Mouse (Mus musculus) E14TG2a.4 (cell line): Measurements from ENCODE around the gene Pip5kl1.

ENCODE experiments used
- H3K27me3 ChIP-seq: 2 replicates; pipeline ENCODE4 v1.6.1; 2014; ENCODE audit warnings: low read length, control low read depth; ENCODE audit not compliant: insufficient read depth
- H3K36me3 ChIP-seq: 2 replicates; pipeline ENCODE4 v1.6.1; 2014; ENCODE audit warnings: low read length, control low read depth; ENCODE audit not compliant: insufficient read depth
- H3K4me1 ChIP-seq: replicated peaks from 2 replicates; pipeline ENCODE4 v1.6.1; 2014; ENCODE audit warnings: low read depth, low read length, control low read depth
- H3K4me3 ChIP-seq: replicated peaks from 2 replicates; pipeline ENCODE4 v1.5.1; 2014; ENCODE audit warnings: mild to moderate bottlenecking, low read length
- H3K9me3 ChIP-seq: 2 replicates; pipeline ENCODE4 v1.6.1; 2014; ENCODE audit warnings: low read length, control low read depth
- CTCF ChIP-seq: conservative IDR thresholded peaks from 2 replicates; pipeline ENCODE4 v1.5.1; 2014; ENCODE audit warnings: low read length
- NANOG ChIP-seq: IDR thresholded peaks from 2 replicates; pipeline ENCODE4 v1.6.1; 2014; ENCODE audit warnings: borderline replicate concordance, low read length, mixed read lengths
- POU5F1 ChIP-seq: IDR thresholded peaks from 2 replicates; pipeline ENCODE4 v1.6.1; 2014; ENCODE audit warnings: low read length, borderline replicate concordance

The Pip5kl1 gene

GRCm38 (mm10) chr2:32553592-32554148 is 20.9 kb upstream of the Pip5kl1 start:
- Histone ChIP-seq H3K4me3 (no peak overlapping the region), H3K4me1 (peaks cover 77% of the 10 kb centered on the region), H3K9me3 (no peaks in the 10 kb centered on the region), H3K36me3 (peaks cover 24% of the 10 kb centered on the region), H3K27me3 (no peaks in the 10 kb centered on the region)
- TF ChIP-seq CTCF, result no peak
- TF ChIP-seq NANOG, result no peak
- TF ChIP-seq POU5F1, result no peak

DNA sequence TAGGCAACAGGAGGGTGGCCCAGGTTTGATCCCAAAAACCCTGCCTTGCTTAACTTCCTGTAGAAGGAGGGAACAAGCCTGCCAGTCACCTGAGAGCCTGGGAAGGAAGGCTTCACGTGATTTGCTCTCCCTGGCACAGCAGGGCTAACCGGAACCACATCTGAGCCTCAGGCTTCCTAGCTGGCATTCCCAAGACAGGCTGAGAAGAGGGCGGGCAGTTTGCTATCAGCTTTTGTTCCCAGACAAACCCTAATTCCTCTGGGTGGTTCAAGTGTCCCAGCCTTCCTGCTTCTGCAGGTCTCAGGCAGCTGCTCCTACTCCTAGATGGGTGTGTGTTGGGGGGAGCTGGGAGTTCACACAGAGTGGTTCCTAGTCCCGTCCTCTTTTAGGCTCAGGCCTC is 19.1 kb upstream of the Pip5kl1 start:
- Histone ChIP-seq H3K36me3 (peaks cover 25% of the 10 kb centered on the region), H3K4me1 (peaks cover 83% of the 10 kb centered on the region), H3K27me3 (no peaks in the 10 kb centered on the region), H3K4me3 (peak overlapping the region; percentile 26; the same call in 1 of the 2 replicates), H3K9me3 (no peaks in the 10 kb centered on the region)
- TF ChIP-seq POU5F1 (no peak), CTCF (no peak), NANOG (no peak)

- H3K4me1 ChIP-seq, result peaks cover 80% of the 10 kb centered on the region
- no peaks in the 10 kb centered on the region for H3K9me3 ChIP-seq
- TF ChIP-seq POU5F1, result no peak
- no peak for TF ChIP-seq CTCF
- TF ChIP-seq NANOG, result no peak
- H3K27me3 ChIP-seq, result no peaks in the 10 kb centered on the region
- 0 out of 2 replicates have a peak overlapping the region, but pooled peaks have one; percentile 26 for H3K4me3 ChIP-seq
- peaks cover 26% of the 10 kb centered on the region for H3K36me3 ChIP-seq
Measured at GRCm38 (mm10) chr2:32556019-32556418, 18.6 kb upstream of the Pip5kl1 start.

- no peak for TF ChIP-seq CTCF
- TF ChIP-seq POU5F1, result no peak
- TF ChIP-seq NANOG, result no peak
Measured at GRCm38 (mm10) chr2:32559570-32559969, 15.0 kb upstream of the Pip5kl1 start.

DNA sequence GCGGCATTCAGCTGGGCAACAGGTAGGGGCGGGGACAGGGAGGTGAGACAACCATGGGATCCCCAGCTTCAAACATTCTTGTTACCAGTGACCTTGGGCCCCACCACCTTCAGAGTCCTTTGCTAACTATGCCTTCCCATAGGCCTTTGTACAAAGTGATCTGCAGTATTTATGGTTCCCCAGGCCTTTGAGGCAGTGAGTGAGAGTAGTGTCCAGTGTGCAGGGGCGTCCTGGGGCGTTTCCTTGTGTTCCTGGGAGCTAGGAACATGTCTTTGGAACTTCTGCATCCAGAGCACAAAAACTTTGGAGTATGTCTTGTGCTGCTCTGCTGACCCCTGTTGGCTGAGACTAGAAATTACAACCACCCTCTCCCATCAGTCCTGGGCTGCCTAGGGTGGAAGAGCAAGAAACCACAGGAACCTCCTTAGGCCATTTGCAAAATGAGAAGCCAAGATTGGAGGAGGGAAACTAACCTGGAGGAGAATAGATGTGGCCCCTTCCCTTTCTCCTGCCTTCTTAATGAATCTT is 8.0 kb upstream of the Pip5kl1 start:
- Histone ChIP-seq H3K4me3 (no peak overlapping the region), H3K9me3 (no peaks in the 10 kb centered on the region), H3K36me3 (peaks cover 74% of the 10 kb centered on the region), H3K4me1 (peaks cover 16% of the 10 kb centered on the region), H3K27me3 (no peaks in the 10 kb centered on the region)
- TF ChIP-seq POU5F1 (no peak), CTCF (peak; percentile 97)

More at GRCm38 (mm10) chr2:32559570-32559969, 15.0 kb upstream of the Pip5kl1 start:
- H3K4me1 ChIP-seq, result peaks cover 57% of the 10 kb centered on the region
- H3K27me3 ChIP-seq, result no peaks in the 10 kb centered on the region
- no peak overlapping the region for H3K4me3 ChIP-seq
- H3K36me3 ChIP-seq, result peaks cover 57% of the 10 kb centered on the region
- no peaks in the 10 kb centered on the region for H3K9me3 ChIP-seq

DNA sequence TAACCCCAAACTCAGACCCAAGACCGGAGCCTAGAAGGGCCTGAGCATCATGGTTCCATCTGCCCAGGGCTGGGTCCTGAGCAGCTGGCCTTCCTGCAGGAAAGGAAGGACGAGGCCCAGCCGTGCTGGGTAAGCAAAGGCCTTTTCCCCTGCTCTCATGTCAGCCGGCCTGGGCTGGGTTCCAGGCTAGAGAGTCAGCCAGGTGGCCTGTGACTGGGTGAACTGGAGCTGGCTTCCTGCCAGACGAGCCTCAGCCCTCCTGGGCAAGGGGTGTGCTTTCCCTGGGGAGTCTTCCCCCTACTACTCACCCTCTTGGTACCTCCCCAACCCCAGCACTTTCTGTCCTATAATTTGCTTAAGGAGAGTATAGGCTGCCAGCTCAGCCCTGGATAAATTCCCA is 6.4 kb upstream of the Pip5kl1 start:
- no peaks in the 10 kb centered on the region for H3K27me3 ChIP-seq
- no peak for TF ChIP-seq POU5F1
- no peak for TF ChIP-seq NANOG
- TF ChIP-seq CTCF, result no peak

GRCm38 (mm10) chr2:32568941-32569340 is 5.7 kb upstream of the Pip5kl1 start:
- TF ChIP-seq NANOG, result no peak
- no peak for TF ChIP-seq CTCF
- no peak for TF ChIP-seq POU5F1
- H3K36me3 ChIP-seq, result peaks cover 73% of the 10 kb centered on the region
- no peaks in the 10 kb centered on the region for H3K9me3 ChIP-seq
- H3K4me3 ChIP-seq, result no peak overlapping the region
- peaks cover 33% of the 10 kb centered on the region for H3K4me1 ChIP-seq
- H3K27me3 ChIP-seq, result no peaks in the 10 kb centered on the region

More for the DNA sequence above, 6.4 kb upstream of the Pip5kl1 start:
- no peak overlapping the region for H3K4me3 ChIP-seq
- H3K9me3 ChIP-seq, result no peaks in the 10 kb centered on the region
- H3K4me1 ChIP-seq, result peaks cover 32% of the 10 kb centered on the region
- H3K36me3 ChIP-seq, result peaks cover 73% of the 10 kb centered on the region

GRCm38 (mm10) chr2:32570698-32571494 is 3.7 kb upstream of the Pip5kl1 start, which contains the start of gene Dpm2:
Gene Dpm2 (plus strand): TSS chr2:32570858.
- no peaks in the 10 kb centered on the region for H3K9me3 ChIP-seq
- H3K4me1 ChIP-seq, result peaks cover 45% of the 10 kb centered on the region
- peaks cover 56% of the 10 kb centered on the region for H3K36me3 ChIP-seq
- no peak for TF ChIP-seq POU5F1
- no peak for TF ChIP-seq NANOG
- H3K27me3 ChIP-seq, result no peaks in the 10 kb centered on the region
- H3K4me3 ChIP-seq, result peak within 1 kb of the TSS; percentile 94
